Mouse (Mus musculus): ENCODE results near the gene Aoah. TPM values are rescaled to one million over a fixed set of nuclear protein-coding genes. Genes with fewer than 3 reads are reported as not detected.

Aoah gene
- polyA plus RNA-seq, 1 experiment from 2014 or later, result 0.37 TPM

- no peaks in the 10 kb centered on the region for H3K36me3 ChIP-seq (ENCODE audit: control insufficient read depth, insufficient read depth, low read length)
Observed at GRCm38 (mm10) chr13:21050118-21050517, 256.2 kb downstream of the Aoah start.

GRCm38 (mm10) chr13:21066021-21066420 is 272.1 kb downstream of the Aoah start:
- WGBS (ENCODE audit: insufficient replicate concordance), result 79% methylated on average over 2 of the region's 2 CpGs
- ATAC-seq (replicated peaks; ENCODE audit: insufficient number of reproducible peaks, low FRiP score, low TSS enrichment), result no peak

More at GRCm38 (mm10) chr13:21050118-21050517, 256.2 kb downstream of the Aoah start:
- H3K4me2 ChIP-seq, result no peak overlapping the region
- no peaks in the 10 kb centered on the region for H3K4me1 ChIP-seq (ENCODE audit: control insufficient read depth, insufficient read depth, low read length)
- no peak overlapping the region for H3K9ac ChIP-seq (ENCODE audit: low read depth, low read length)
- no peak for ATAC-seq (replicated peaks; ENCODE audit: insufficient number of reproducible peaks, low FRiP score, low TSS enrichment)
- 53% methylated on average over 1 of the region's 1 CpGs for WGBS (ENCODE audit: insufficient replicate concordance)
- no peak overlapping the region for H3K4me3 ChIP-seq (ENCODE audit: low read depth, low read length)
- no peaks in the 10 kb centered on the region for H3K27me3 ChIP-seq (ENCODE audit: control insufficient read depth, insufficient read depth, low read length)
- no peak overlapping the region for H3K27ac ChIP-seq (ENCODE audit: low read depth, low read length)
- no peaks in the 10 kb centered on the region for H3K9me3 ChIP-seq (replicated peaks; ENCODE audit: control insufficient read depth, low read length)

GRCm38 (mm10) chr13:21074847-21075246 is 280.9 kb downstream of the Aoah start, which contains the start of gene Olfr1370:
Olfr1370 (minus strand) TSS chr13:21074947.
- no peaks in the 10 kb centered on the region for H3K27me3 ChIP-seq (ENCODE audit: control insufficient read depth, insufficient read depth, low read length)
- no peaks in the 10 kb centered on the region for H3K36me3 ChIP-seq (ENCODE audit: control insufficient read depth, insufficient read depth, low read length)
- H3K4me1 ChIP-seq (ENCODE audit: control insufficient read depth, insufficient read depth, low read length), result no peaks in the 10 kb centered on the region
- no peak for ATAC-seq (replicated peaks; ENCODE audit: insufficient number of reproducible peaks, low FRiP score, low TSS enrichment)
- no peak within 1 kb of the TSS for H3K4me3 ChIP-seq (ENCODE audit: low read depth, low read length)
- H3K9me3 ChIP-seq (replicated peaks; ENCODE audit: control insufficient read depth, low read length), result no peaks in the 10 kb centered on the region
- H3K27ac ChIP-seq (ENCODE audit: low read depth, low read length), result no peak within 1 kb of the TSS
- 69% methylated on average over 3 of the region's 3 CpGs for WGBS (ENCODE audit: insufficient replicate concordance)
- no peak within 1 kb of the TSS for H3K9ac ChIP-seq (ENCODE audit: low read depth, low read length)
- H3K4me2 ChIP-seq, result no peak within 1 kb of the TSS

More at GRCm38 (mm10) chr13:21066021-21066420, 272.1 kb downstream of the Aoah start:
- no peaks in the 10 kb centered on the region for H3K36me3 ChIP-seq (ENCODE audit: control insufficient read depth, insufficient read depth, low read length)
- no peak overlapping the region for H3K4me2 ChIP-seq
- H3K9ac ChIP-seq (ENCODE audit: low read depth, low read length), result no peak overlapping the region
- H3K9me3 ChIP-seq (replicated peaks; ENCODE audit: control insufficient read depth, low read length), result no peaks in the 10 kb centered on the region
- H3K27me3 ChIP-seq (ENCODE audit: control insufficient read depth, insufficient read depth, low read length), result no peaks in the 10 kb centered on the region
- H3K4me3 ChIP-seq (ENCODE audit: low read depth, low read length), result no peak overlapping the region
- no peaks in the 10 kb centered on the region for H3K4me1 ChIP-seq (ENCODE audit: control insufficient read depth, insufficient read depth, low read length)
- H3K27ac ChIP-seq (ENCODE audit: low read depth, low read length), result no peak overlapping the region

GRCm38 (mm10) chr13:21082686-21083085 is 288.8 kb downstream of the Aoah start:
- Histone ChIP-seq H3K27ac (ENCODE audit: low read depth, low read length) (no peak overlapping the region), H3K9ac (ENCODE audit: low read depth, low read length) (no peak overlapping the region), H3K36me3 (ENCODE audit: control insufficient read depth, insufficient read depth, low read length) (no peaks in the 10 kb centered on the region), H3K27me3 (ENCODE audit: control insufficient read depth, insufficient read depth, low read length) (no peaks in the 10 kb centered on the region), H3K4me3 (ENCODE audit: low read depth, low read length) (no peak overlapping the region), H3K4me2 (no peak overlapping the region), H3K9me3 (replicated peaks; ENCODE audit: control insufficient read depth, low read length) (no peaks in the 10 kb centered on the region), H3K4me1 (ENCODE audit: control insufficient read depth, insufficient read depth, low read length) (no peaks in the 10 kb centered on the region)
- no peak for ATAC-seq (replicated peaks; ENCODE audit: insufficient number of reproducible peaks, low FRiP score, low TSS enrichment)
- 56% methylated on average over 2 of the region's 2 CpGs for WGBS (ENCODE audit: insufficient replicate concordance)
